Mouse (Mus musculus): ENCODE measurements around the gene Sergef.

The Sergef gene

GRCm38 (mm10) chr7:46403616-46404485 lies 235.8 kb downstream of the Sergef start:
- in situ Hi-C loops (cut with MboI; ENCODE audit: low pct_unique_long_range_greater_than_20kb in 1 of 2, low sequenced_read_pairs in 2 of 2, unreplicated experiment in 1 of 2), result no loop called here

- in situ Hi-C loops (cut with MboI; ENCODE audit: low pct_unique_long_range_greater_than_20kb in 1 of 2, low sequenced_read_pairs in 2 of 2, unreplicated experiment in 1 of 2), result no loop called here
Measured at GRCm38 (mm10) chr7:46401371-46402180, 238.0 kb downstream of the Sergef start.

GRCm38 (mm10) chr7:46400346-46400745 lies 239.3 kb downstream of the Sergef start:
- in situ Hi-C loops (cut with MboI; ENCODE audit: low pct_unique_long_range_greater_than_20kb in 1 of 2, low sequenced_read_pairs in 2 of 2, unreplicated experiment in 1 of 2), result no loop called here

- in situ Hi-C loops (cut with MboI; ENCODE audit: low pct_unique_long_range_greater_than_20kb in 1 of 2, low sequenced_read_pairs in 2 of 2, unreplicated experiment in 1 of 2), result loop anchor here (10.0 kb wide), 1 partner anchor 165 kb away; no protein-coding TSS in a partner anchor
Measured at GRCm38 (mm10) chr7:46399676-46400075, 239.9 kb downstream of the Sergef start.

- in situ Hi-C loops (cut with MboI; ENCODE audit: low pct_unique_long_range_greater_than_20kb in 1 of 2, low sequenced_read_pairs in 2 of 2, unreplicated experiment in 1 of 2), result loop anchor here (10.0 kb wide), 1 partner anchor 166 kb away; no protein-coding TSS in a partner anchor
Measured at GRCm38 (mm10) chr7:46398612-46399011, 241.0 kb downstream of the Sergef start.

GRCm38 (mm10) chr7:46397732-46398333 lies 241.8 kb downstream of the Sergef start:
- in situ Hi-C loops (cut with MboI; ENCODE audit: low pct_unique_long_range_greater_than_20kb in 1 of 2, low sequenced_read_pairs in 2 of 2, unreplicated experiment in 1 of 2), result loop anchor here (10.0 kb wide), 1 partner anchor 167 kb away; no protein-coding TSS in a partner anchor

GRCm38 (mm10) chr7:46396928-46397731 lies 242.5 kb downstream of the Sergef start:
- in situ Hi-C loops (cut with MboI; ENCODE audit: low pct_unique_long_range_greater_than_20kb in 1 of 2, low sequenced_read_pairs in 2 of 2, unreplicated experiment in 1 of 2), result loop anchor here (10.0 kb wide), 1 partner anchor 168 kb away; no protein-coding TSS in a partner anchor

GRCm38 (mm10) chr7:46396231-46396927 lies 243.2 kb downstream of the Sergef start, which contains the start of gene Kcnc1:
Gene Kcnc1 (plus strand): TSS chr7:46396497.
- in situ Hi-C loops (cut with MboI; ENCODE audit: low pct_unique_long_range_greater_than_20kb in 1 of 2, low sequenced_read_pairs in 2 of 2, unreplicated experiment in 1 of 2), result loop anchor here (10.0 kb wide), 1 partner anchor 168 kb away; no protein-coding TSS in a partner anchor

- in situ Hi-C loops (cut with MboI; ENCODE audit: low pct_unique_long_range_greater_than_20kb in 1 of 2, low sequenced_read_pairs in 2 of 2, unreplicated experiment in 1 of 2), result loop anchor here (10.0 kb wide), 1 partner anchor 169 kb away; no protein-coding TSS in a partner anchor
Measured at GRCm38 (mm10) chr7:46395571-46395970, 244.0 kb downstream of the Sergef start.

GRCm38 (mm10) chr7:46394933-46395332 lies 244.7 kb downstream of the Sergef start:
- in situ Hi-C loops (cut with MboI; ENCODE audit: low pct_unique_long_range_greater_than_20kb in 1 of 2, low sequenced_read_pairs in 2 of 2, unreplicated experiment in 1 of 2), result loop anchor here (10.0 kb wide), 1 partner anchor 170 kb away; no protein-coding TSS in a partner anchor

GRCm38 (mm10) chr7:46393718-46394511 lies 245.7 kb downstream of the Sergef start:
- in situ Hi-C loops (cut with MboI; ENCODE audit: low pct_unique_long_range_greater_than_20kb in 1 of 2, low sequenced_read_pairs in 2 of 2, unreplicated experiment in 1 of 2), result loop anchor here (10.0 kb wide), 1 partner anchor 171 kb away; no protein-coding TSS in a partner anchor
